In the genomic region with DNA sequence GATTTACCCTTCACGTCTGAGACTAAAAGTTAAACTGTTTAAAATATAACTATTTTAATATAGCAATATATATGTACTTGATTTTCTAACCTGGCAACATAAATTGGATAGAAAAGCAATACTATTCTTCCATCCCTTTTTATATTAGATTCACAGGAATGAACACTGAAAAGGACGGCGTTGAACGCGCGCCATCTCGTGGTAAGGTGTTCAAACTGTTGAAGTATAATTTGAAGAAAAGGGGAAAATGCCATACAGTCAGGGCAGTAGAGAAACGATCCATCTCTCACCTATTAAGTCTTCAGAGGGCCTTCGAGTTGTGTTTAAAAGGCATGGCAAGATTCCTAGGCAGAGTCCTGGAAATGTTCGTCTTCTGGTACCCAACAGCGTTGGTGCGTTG, we compare ENCODE assay signal across 8 mouse cellular contexts. TPM values are rescaled to one million over a fixed set of nuclear protein-coding genes. Genes with fewer than 3 reads are reported as not detected.
DNase-seq lines count a peak whose midpoint lies in the region; ATAC-seq and TF ChIP-seq lines count a peak whose summit lies in the region.

No protein-coding gene starts in this region.

- H3K4me3 ChIP-seq in embryonic fibroblast, embryonic 13.5 days (ENCODE audit: insufficient read depth, low read length), result no peak overlapping the region

- TF ChIP-seq CTCF in embryonic fibroblast, embryonic 13.5 days (IDR thresholded peaks at IDR 0.05; ENCODE audit: borderline replicate concordance, insufficient read depth, low read length), result peak; percentile 49; the same call in 1 of the 2 replicates

- no peak overlapping the region for H3K27ac ChIP-seq in embryonic fibroblast, embryonic 13.5 days (ENCODE audit: insufficient read depth, low read length)

- TF ChIP-seq POLR2A in embryonic fibroblast, embryonic 13.5 days (IDR thresholded peaks at IDR 0.05; ENCODE audit: low read depth, low read length), result no peak

- peak; percentile 29 for DNase-seq in heart, adult 11 months
- DNase-seq in heart, adult 9 months (ENCODE audit: low spot score in 2 of 2), result no peak
- DNase-seq in urinary bladder, postnatal 14 days (ENCODE audit: low spot score), result peak; percentile 53
- DNase-seq in urinary bladder, postnatal 10 days (ENCODE audit: low spot score), result no peak
- DNase-seq in layer of hippocampus, adult 18-20 months (ENCODE audit: low spot score in 2 of 2), result peak; percentile 18 to 66
- DNase-seq in thymus, postnatal 36 days, result peak; percentile 26 to 32

- no peaks in the 10 kb centered on the region for H3K4me1 ChIP-seq in embryonic fibroblast, embryonic 13.5 days (ENCODE audit: control insufficient read depth, insufficient read depth, low read length)

- ATAC-seq in megakaryocyte-erythroid progenitor cell, adult 5-6 weeks (replicated peaks; ENCODE audit: low FRiP score, low TSS enrichment, poor library complexity, severe bottlenecking), result 0 out of 2 replicates have a peak, but pooled peaks have one; percentile 51

RNA-seq across cellular contexts. Expression of gene Fbxo5, which starts 14.7 kb away (rescaled TPM):
- 24.3 and 39.5 TPM in 2 replicates for polyA plus RNA-seq in embryonic fibroblast, embryonic 13.5 days (2011; ENCODE audit: insufficient read length, low read depth, missing spikeins)
- total RNA-seq in layer of hippocampus, adult 18-20 months (2021), result 1 to 10 TPM in 1 of 2 experiments, under 1 TPM in 1; 0.89 to 1.6 TPM
- 91.9 and 94.5 TPM in 2 replicates for total RNA-seq in megakaryocyte-erythroid progenitor cell, adult 5-6 weeks (2014; fragmentation: Nextera tagmentation)
- 39.0 and 49.5 TPM in 2 replicates for total RNA-seq in megakaryocyte-erythroid progenitor cell, adult 5-6 weeks (2017)

RNA-seq across cellular contexts. Expression of gene Mtrf1l, which starts 33.1 kb away (rescaled TPM):
- 11.6 and 15.3 TPM in 2 replicates for polyA plus RNA-seq in embryonic fibroblast, embryonic 13.5 days (2011; ENCODE audit: insufficient read length, low read depth, missing spikeins)
- 10 to 100 TPM; 11.4 to 11.5 TPM for total RNA-seq in layer of hippocampus, adult 18-20 months (2021)
- total RNA-seq in megakaryocyte-erythroid progenitor cell, adult 5-6 weeks (2014; fragmentation: Nextera tagmentation), result 13.1 and 16.3 TPM in 2 replicates
- 24.3 and 49.2 TPM in 2 replicates for total RNA-seq in megakaryocyte-erythroid progenitor cell, adult 5-6 weeks (2017)

Comparison
In these comparisons a context has a peak if more than half of its experiments do, and no peak if none do; other contexts are left out.
1. DNase-seq: peak in heart, adult 11 months (single experiment), urinary bladder, postnatal 14 days (single experiment), layer of hippocampus, adult 18-20 months (2 of 2) and thymus, postnatal 36 days (2 of 2); none in heart, adult 9 months (0 of 2) and urinary bladder, postnatal 10 days (single experiment).
2. RNA of gene Fbxo5, which starts 14.7 kb away (total RNA-seq): 39.0 to 94.5 TPM in megakaryocyte-erythroid progenitor cell, adult 5-6 weeks; 0.89 to 1.6 TPM in layer of hippocampus, adult 18-20 months; every median in the first group is over 10 times any median in the second.